Comparison of ENCODE assay signal across 9 mouse cellular contexts in genomic region chr19:58017468-58017867, GRCm38 (mm10).
"Had no signal": no experiment of that assay in that cellular context is flagged by ENCODE, and none has a peak within 500 bp of the region (broad histone marks: within the 10 kb centered on the region; RNA-seq: fewer than 3 reads in every experiment).

No protein-coding gene starts in this region.

- H3K4me3 ChIP-seq: kidney, embryonic 15.5 days; liver, embryonic 12.5 days; lung, embryonic 15.5 days; midbrain, embryonic 12.5 days; stomach, embryonic 15.5 days had no signal

- H3K27me3 ChIP-seq: kidney, embryonic 15.5 days; liver, embryonic 12.5 days; lung, embryonic 15.5 days; midbrain, embryonic 12.5 days; stomach, embryonic 15.5 days had no signal

- H3K4me1 ChIP-seq: kidney, embryonic 15.5 days; lung, embryonic 15.5 days; midbrain, embryonic 12.5 days; stomach, embryonic 15.5 days had no signal

- ATAC-seq: liver, embryonic 12.5 days; midbrain, embryonic 16.5 days had no signal

- H3K9me3 ChIP-seq: kidney, embryonic 15.5 days; liver, embryonic 12.5 days; lung, embryonic 15.5 days; midbrain, embryonic 12.5 days; stomach, embryonic 15.5 days had no signal

- H3K9ac ChIP-seq: kidney, embryonic 15.5 days; liver, embryonic 12.5 days; lung, embryonic 15.5 days; midbrain, embryonic 12.5 days; stomach, embryonic 15.5 days had no signal

- DNase-seq: kidney, postnatal 14 days; right cerebral cortex, postnatal 4 days; thymus, postnatal 36 days had no signal

- H3K36me3 ChIP-seq: kidney, embryonic 15.5 days; liver, embryonic 12.5 days; lung, embryonic 15.5 days; midbrain, embryonic 12.5 days; stomach, embryonic 15.5 days had no signal

- H3K27ac ChIP-seq: kidney, embryonic 15.5 days; liver, embryonic 12.5 days; lung, embryonic 15.5 days; midbrain, embryonic 12.5 days; stomach, embryonic 15.5 days had no signal

- H3K4me2 ChIP-seq: kidney, embryonic 15.5 days; liver, embryonic 12.5 days; lung, embryonic 15.5 days; midbrain, embryonic 12.5 days; stomach, embryonic 15.5 days had no signal
